In the genomic region with DNA sequence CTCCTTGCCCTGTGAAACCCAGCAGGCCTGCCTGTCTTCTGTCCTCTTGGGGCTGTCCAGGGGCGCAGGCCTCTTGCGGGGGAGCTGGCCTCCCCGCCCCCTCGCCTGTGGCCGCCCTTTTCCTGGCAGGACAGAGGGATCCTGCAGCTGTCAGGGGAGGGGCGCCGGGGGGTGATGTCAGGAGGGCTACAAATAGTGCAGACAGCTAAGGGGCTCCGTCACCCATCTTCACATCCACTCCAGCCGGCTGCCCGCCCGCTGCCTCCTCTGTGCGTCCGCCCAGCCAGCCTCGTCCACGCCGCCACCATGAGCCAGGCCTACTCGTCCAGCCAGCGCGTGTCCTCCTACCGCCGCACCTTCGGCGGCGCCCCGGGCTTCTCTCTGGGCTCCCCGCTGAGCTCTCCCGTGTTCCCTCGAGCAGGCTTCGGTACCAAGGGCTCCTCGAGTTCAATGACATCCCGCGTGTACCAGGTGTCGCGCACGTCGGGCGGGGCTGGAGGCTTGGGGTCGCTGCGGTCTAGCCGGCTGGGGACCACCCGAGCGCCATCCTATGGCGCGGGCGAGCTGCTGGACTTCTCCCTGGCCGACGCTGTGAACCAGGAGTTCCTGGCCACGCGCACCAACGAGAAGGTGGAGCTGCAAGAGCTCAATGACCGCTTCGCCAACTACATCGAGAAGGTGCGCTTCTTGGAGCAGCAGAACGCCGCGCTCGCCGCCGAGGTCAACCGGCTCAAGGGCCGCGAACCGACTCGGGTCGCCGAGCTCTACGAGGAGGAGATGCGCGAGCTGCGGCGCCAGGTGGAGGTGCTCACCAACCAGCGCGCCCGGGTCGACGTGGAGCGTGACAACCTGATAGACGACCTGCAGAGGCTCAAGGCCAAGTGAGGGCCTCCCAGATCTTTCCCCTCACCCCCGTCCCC, we compare ENCODE assay signal across 7 mouse cellular contexts. TPM values are rescaled to one million over a fixed set of nuclear protein-coding genes. Genes with fewer than 3 reads are reported as not detected.
DNase-seq lines count a peak whose midpoint lies in the region; ATAC-seq lines count a peak whose summit lies in the region.

A gene (plus strand): TSS at position 218 of the 920 bp plus-strand sequence.

- ATAC-seq in common myeloid progenitor, adult 5-6 weeks (replicated peaks; ENCODE audit: low read depth, poor library complexity, severe bottlenecking) = 0 out of 2 replicates have a peak, but pooled peaks have one; percentile 13
- 0 out of 2 replicates have a peak, but pooled peaks have one; percentile 19 for ATAC-seq in granulocyte monocyte progenitor cell, adult 5-6 weeks (replicated peaks; ENCODE audit: poor library complexity, severe bottlenecking)
- peak; percentile 70 for ATAC-seq in intestine, embryonic 16.5 days
- peak; percentile 80; the same call in 1 of the 2 replicates for ATAC-seq in lung, embryonic 15.5 days (ENCODE audit: borderline replicate concordance, extremely low read depth, low FRiP score, low TSS enrichment)
- peak; percentile 71 for ATAC-seq in stomach, embryonic 15.5 days (ENCODE audit: insufficient read depth, low FRiP score, low read depth)

- H3K9me3 ChIP-seq in intestine, embryonic 16.5 days (ENCODE audit: control insufficient read depth, low read length) = no peaks in the 10 kb centered on the region
- H3K9me3 ChIP-seq in lung, embryonic 15.5 days = no peaks in the 10 kb centered on the region
- no peaks in the 10 kb centered on the region for H3K9me3 ChIP-seq in stomach, embryonic 15.5 days

- H3K36me3 ChIP-seq in intestine, embryonic 16.5 days (ENCODE audit: control insufficient read depth, insufficient read depth, low read length) = no peaks in the 10 kb centered on the region
- no peaks in the 10 kb centered on the region for H3K36me3 ChIP-seq in lung, embryonic 15.5 days
- H3K36me3 ChIP-seq in stomach, embryonic 15.5 days = no peaks in the 10 kb centered on the region; the same call in 1 of the 2 replicates

- peak within 1 kb of the TSS; percentile 85 for H3K4me2 ChIP-seq in intestine, embryonic 16.5 days (ENCODE audit: low read depth, low read length)
- H3K4me2 ChIP-seq in lung, embryonic 15.5 days = peak within 1 kb of the TSS; percentile 83
- peak within 1 kb of the TSS; percentile 81 for H3K4me2 ChIP-seq in stomach, embryonic 15.5 days

- H3K27me3 ChIP-seq in intestine, embryonic 16.5 days (replicated peaks; ENCODE audit: control insufficient read depth, insufficient read depth, low read length) = peaks cover 18% of the 10 kb centered on the region; the same call in 1 of the 2 replicates
- peaks cover 39% of the 10 kb centered on the region for H3K27me3 ChIP-seq in lung, embryonic 15.5 days
- peaks cover 9% of the 10 kb centered on the region for H3K27me3 ChIP-seq in stomach, embryonic 15.5 days (replicated peaks)

- H3K27ac ChIP-seq in intestine, embryonic 16.5 days (ENCODE audit: low read length) = peak within 1 kb of the TSS; percentile 78
- peak within 1 kb of the TSS; percentile 47 for H3K27ac ChIP-seq in lung, embryonic 15.5 days
- peak within 1 kb of the TSS; percentile 59 for H3K27ac ChIP-seq in stomach, embryonic 15.5 days

- peaks cover 12% of the 10 kb centered on the region; the same call in 1 of the 2 replicates for H3K4me1 ChIP-seq in intestine, embryonic 16.5 days (ENCODE audit: control insufficient read depth, insufficient read depth, low read length)
- H3K4me1 ChIP-seq in lung, embryonic 15.5 days = peaks cover 22% of the 10 kb centered on the region
- H3K4me1 ChIP-seq in stomach, embryonic 15.5 days = peaks cover 18% of the 10 kb centered on the region

- DNase-seq in adrenal gland, adult (ENCODE audit: inconsistent age in 2 of 2, low spot score in 1 of 2) = peak; percentile 34 to 55
- DNase-seq in left cerebral cortex, postnatal 36 days (ENCODE audit: low spot score in 2 of 2) = no peak

- H3K9ac ChIP-seq in intestine, embryonic 16.5 days (ENCODE audit: low read depth, low read length) = peak within 1 kb of the TSS; percentile 73
- peak within 1 kb of the TSS; percentile 36 for H3K9ac ChIP-seq in lung, embryonic 15.5 days
- peak within 1 kb of the TSS; percentile 9; the same call in 1 of the 2 replicates for H3K9ac ChIP-seq in stomach, embryonic 15.5 days

- WGBS in intestine, embryonic 16.5 days = 2% methylated on average over 79 of the region's 80 CpGs
- WGBS in lung, embryonic 15.5 days = 1% methylated on average over 78 of the region's 80 CpGs
- 3% methylated on average over 80 of the region's 80 CpGs for WGBS in stomach, embryonic 15.5 days

- intact Hi-C loops in left cerebral cortex, postnatal 36 days (cut with DNase I) = no loop called here

- peak within 1 kb of the TSS; percentile 54 for H3K4me3 ChIP-seq in intestine, embryonic 16.5 days (ENCODE audit: low read length)
- peak within 1 kb of the TSS; percentile 43 for H3K4me3 ChIP-seq in lung, embryonic 15.5 days
- peak within 1 kb of the TSS; percentile 49 for H3K4me3 ChIP-seq in stomach, embryonic 15.5 days (replicated peaks)

RNA-seq across cellular contexts. Expression of the gene that starts here (rescaled TPM):
- not detected in 2 replicates for total RNA-seq in common myeloid progenitor, adult 5-6 weeks (2017)
- not detected in 2 replicates for total RNA-seq in granulocyte monocyte progenitor cell, adult 5-6 weeks (2014; fragmentation: Nextera tagmentation)
- total RNA-seq in granulocyte monocyte progenitor cell, adult 5-6 weeks (2017) = not detected in 2 replicates
- polyA plus RNA-seq in intestine, embryonic 16.5 days (2015; fragmentation: Nextera tagmentation; extraction: Ambion mirVana) = 149 and 159 TPM in 2 replicates
- 57.1 and 59.5 TPM in 2 replicates for polyA plus RNA-seq in lung, embryonic 15.5 days (2015; fragmentation: Nextera tagmentation; extraction: Ambion mirVana)
- 92.1 and 93.2 TPM in 2 replicates for polyA plus RNA-seq in stomach, embryonic 15.5 days (2015; fragmentation: Nextera tagmentation; extraction: Ambion mirVana)
- 1 to 10 TPM in 1 of 2 experiments, under 1 TPM in 1; 0.84 to 1.5 TPM for total RNA-seq in left cerebral cortex, postnatal 36 days (2021)

Comparison
In these comparisons a context has a peak if more than half of its experiments do, and no peak if none do; other contexts are left out.
1. Peak in ATAC-seq in common myeloid progenitor, adult 5-6 weeks; RNA of the gene not detected or under 1 TPM.
2. Peak in ATAC-seq in granulocyte monocyte progenitor cell, adult 5-6 weeks; RNA of the gene not detected or under 1 TPM.
3. DNase-seq: peak in adrenal gland, adult (2 of 2); none in left cerebral cortex, postnatal 36 days (0 of 2).
4. ATAC-seq: peak in every context shown above with its lines; median percentile 80 in lung, embryonic 15.5 days; 71 in stomach, embryonic 15.5 days; 70 in intestine, embryonic 16.5 days; 19 in granulocyte monocyte progenitor cell, adult 5-6 weeks; 13 in common myeloid progenitor, adult 5-6 weeks.
5. H3K9ac ChIP-seq: peak in every context shown above with its lines; median percentile 73 in intestine, embryonic 16.5 days; 36 in lung, embryonic 15.5 days; 9 in stomach, embryonic 15.5 days.
6. Peak in every context shown above with its lines, with median percentiles within 50 percentile points of each other: H3K27ac ChIP-seq, H3K4me2 ChIP-seq and H3K4me3 ChIP-seq.